Mouse (Mus musculus) embryonic facial prominence, embryonic 11.5 days (tissue): ENCODE data around the gene Utf1. TPM values are rescaled to one million over a fixed set of nuclear protein-coding genes. Genes with fewer than 3 reads are reported as not detected.

ENCODE experiments used
- ATAC-seq: fragments of 200-750 bp; cut with Nextera tagmentation; replicated peaks from 2 replicates; pipeline ENCODE4 v1.8.0; 2017; ENCODE audit warnings: low read depth; ENCODE audit not compliant: insufficient number of reproducible peaks, low FRiP score, low TSS enrichment
- DNase-seq: peaks from one replicate; pipeline ENCODE4 v3.0.0-alpha.2; 2015; ENCODE audit warnings: low spot score
- H3K27ac ChIP-seq: fragments of 300-500 bp; sonication (generic); replicated peaks from 2 replicates; pipeline ENCODE4 v1.5.1; 2014; ENCODE audit warnings: mild to moderate bottlenecking, low read depth, low read length, control low read depth
- H3K27me3 ChIP-seq: fragments of 300-500 bp; sonication (generic); 2 replicates; pipeline ENCODE4 v1.6.1; 2014; ENCODE audit warnings: mild to moderate bottlenecking, low read length, moderate library complexity, mixed read lengths; ENCODE audit not compliant: control insufficient read depth, insufficient read depth
- H3K36me3 ChIP-seq: fragments of 300-500 bp; sonication (generic); replicated peaks from 2 replicates; pipeline ENCODE4 v1.6.1; 2014; ENCODE audit warnings: low read depth, mild to moderate bottlenecking, low read length, moderate library complexity, mixed read lengths; ENCODE audit not compliant: control insufficient read depth, insufficient read depth
- H3K4me1 ChIP-seq: fragments of 300-500 bp; sonication (generic); 2 replicates; pipeline ENCODE4 v1.6.1; 2014; ENCODE audit warnings: low read length, mixed read lengths; ENCODE audit not compliant: control insufficient read depth, insufficient read depth
- H3K4me2 ChIP-seq: fragments of 300-500 bp; sonication (generic); 2 replicates; pipeline ENCODE4 v1.6.1; 2014; ENCODE audit warnings: low read depth, mild to moderate bottlenecking, control low read depth, low read length, moderate library complexity
- H3K4me3 ChIP-seq: fragments of 300-500 bp; sonication (generic); 2 replicates; pipeline ENCODE4 v1.5.1; 2014; ENCODE audit warnings: low read depth, low read length, control low read depth
- H3K9ac ChIP-seq: fragments of 300-500 bp; sonication (generic); replicated peaks from 2 replicates; pipeline ENCODE4 v1.6.1; 2014; ENCODE audit warnings: mild to moderate bottlenecking, control low read depth, low read length
- H3K9me3 ChIP-seq: fragments of 300-500 bp; sonication (generic); replicated peaks from 2 replicates; pipeline ENCODE4 v1.6.1; 2016; ENCODE audit warnings: mild to moderate bottlenecking, low read length, inconsistent platforms, mixed read lengths; ENCODE audit not compliant: control insufficient read depth
- WGBS: fragments of 180-500 bp; shearing (Covaris S2); extraction: QIAGEN DNeasy Blood & Tissue Kit; methylation state at CpG from one replicate; pipeline ENCODE4 v1.1.7; 2014; 5-methylcytosine and 5-hydroxymethylcytosine counted together
- polyA plus RNA-seq: library from polyadenylated mRNA; unstranded; fragments of >200 nt; fragmentation: Nextera tagmentation; extraction: Ambion mirVana; gene quantifications from 2 replicates; pipeline ENCODE4 v1.2.1, GENCODE M21; 2014

Gene Utf1
- polyA plus RNA-seq, 1 experiment from 2014 or later, result not detected

DNA sequence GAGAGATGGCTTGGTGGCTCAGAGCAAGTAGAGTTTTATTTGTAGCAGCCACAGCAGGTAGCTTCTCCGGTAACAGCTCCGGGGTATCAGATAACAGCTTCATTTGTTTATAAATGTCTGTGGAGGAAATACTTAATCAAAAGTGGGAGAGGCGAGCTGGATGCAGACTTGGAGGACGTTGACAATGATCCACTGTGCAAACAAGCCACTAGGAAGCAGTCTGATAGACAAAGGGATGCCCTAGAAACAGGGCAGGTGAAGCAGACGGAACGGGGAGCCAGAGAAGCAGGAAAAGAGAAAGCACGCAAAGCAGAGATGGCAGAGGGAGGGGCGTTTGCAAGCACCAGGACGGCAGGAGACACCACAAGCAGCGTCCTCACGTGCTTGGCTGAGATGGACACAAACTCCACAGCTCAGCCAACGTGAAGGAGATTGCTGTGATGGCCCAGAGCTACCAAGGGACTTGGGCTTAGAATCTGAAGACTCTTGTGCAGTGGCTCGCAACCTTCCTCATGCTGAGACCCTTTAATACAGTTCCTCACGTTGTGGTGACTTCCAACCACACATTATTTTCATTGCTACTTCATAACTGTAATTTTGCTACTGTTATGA lies 27.8 kb upstream of the Utf1 start:
- Histone ChIP-seq H3K36me3 (no peaks in the 10 kb centered on the region), H3K4me2 (peak overlapping the region; percentile 26; the same call in 1 of the 2 replicates), H3K27me3 (peaks cover 11% of the 10 kb centered on the region), H3K9me3 (no peaks in the 10 kb centered on the region), H3K9ac (no peak overlapping the region), H3K4me3 (no peak overlapping the region), H3K27ac (no peak overlapping the region), H3K4me1 (no peaks in the 10 kb centered on the region)
- ATAC-seq (no peak), DNase-seq (no peak)
- WGBS, result 5% methylated on average over 14 of the region's 14 CpGs

DNA sequence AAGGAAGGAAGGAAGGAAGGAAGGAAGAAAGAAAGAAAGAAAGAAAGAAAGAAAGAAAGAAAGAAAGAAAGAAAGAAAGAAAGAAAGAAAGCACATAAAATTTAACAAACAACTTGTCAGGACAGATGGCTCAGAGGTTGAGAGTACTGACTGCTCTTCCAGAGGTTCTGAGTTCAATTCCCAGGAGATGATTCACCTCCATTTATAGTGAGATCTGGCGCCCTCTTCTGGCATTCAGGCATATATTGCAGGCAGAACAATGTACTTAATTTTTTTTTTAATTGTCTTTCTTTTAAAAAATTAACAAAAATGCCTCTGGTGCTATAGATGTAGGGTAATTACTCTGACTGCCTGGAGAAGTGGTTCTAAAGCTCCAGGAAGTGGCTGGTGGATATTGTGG lies 27.2 kb upstream of the Utf1 start:
- peaks cover 11% of the 10 kb centered on the region for H3K27me3 ChIP-seq
- WGBS, result 0% methylated on average over 1 of the region's 1 CpGs

DNA sequence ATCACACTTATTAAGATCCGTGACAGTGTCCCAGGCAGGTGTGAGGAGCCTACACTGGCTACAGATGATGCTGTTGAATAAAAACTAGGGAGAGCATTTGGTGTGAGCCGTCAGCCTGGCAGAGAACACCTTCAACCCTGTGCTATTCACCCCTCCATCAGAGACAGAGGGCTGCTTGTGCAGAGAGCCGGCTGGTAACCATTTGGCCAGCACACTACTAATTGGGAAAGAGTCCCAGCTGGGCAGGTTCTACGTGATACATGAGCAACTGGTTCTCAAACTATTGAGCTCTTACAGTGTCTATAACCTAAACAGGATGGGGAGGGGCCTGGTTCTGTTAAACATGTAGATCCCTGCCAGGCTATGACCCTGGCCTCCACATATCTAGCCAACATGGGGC lies 25.3 kb upstream of the Utf1 start:
- H3K27me3 ChIP-seq, result peaks cover 9% of the 10 kb centered on the region
- no peak for DNase-seq
- H3K9me3 ChIP-seq, result no peaks in the 10 kb centered on the region
- no peak for ATAC-seq
- no peaks in the 10 kb centered on the region for H3K4me1 ChIP-seq
- H3K4me2 ChIP-seq, result no peak overlapping the region
- no peak overlapping the region for H3K4me3 ChIP-seq
- no peaks in the 10 kb centered on the region for H3K36me3 ChIP-seq
- H3K9ac ChIP-seq, result no peak overlapping the region
- WGBS, result 69% methylated on average over 4 of the region's 4 CpGs
- no peak overlapping the region for H3K27ac ChIP-seq

More for the DNA sequence above, 27.2 kb upstream of the Utf1 start:
- DNase-seq, result no peak
- Histone ChIP-seq H3K4me2 (no peak overlapping the region), H3K27ac (no peak overlapping the region), H3K4me3 (no peak overlapping the region), H3K4me1 (no peaks in the 10 kb centered on the region), H3K9ac (no peak overlapping the region), H3K9me3 (no peaks in the 10 kb centered on the region), H3K36me3 (no peaks in the 10 kb centered on the region)
- ATAC-seq, result no peak

- no peak overlapping the region for H3K9ac ChIP-seq
- H3K9me3 ChIP-seq, result no peaks in the 10 kb centered on the region
- no peak overlapping the region for H3K4me2 ChIP-seq
- ATAC-seq, result no peak; the same call in 1 of the 2 replicates
- WGBS, result 19% methylated on average over 11 of the region's 11 CpGs
- no peaks in the 10 kb centered on the region for H3K27me3 ChIP-seq
- DNase-seq, result peak; percentile 75
- H3K27ac ChIP-seq, result no peak overlapping the region
- H3K4me3 ChIP-seq, result no peak overlapping the region
- H3K36me3 ChIP-seq, result no peaks in the 10 kb centered on the region
- no peaks in the 10 kb centered on the region for H3K4me1 ChIP-seq
Measured at GRCm38 (mm10) chr7:139930732-139931131, 12.9 kb upstream of the Utf1 start.

GRCm38 (mm10) chr7:139936705-139937104 lies 6.9 kb upstream of the Utf1 start:
- no peaks in the 10 kb centered on the region for H3K4me1 ChIP-seq
- no peaks in the 10 kb centered on the region for H3K36me3 ChIP-seq
- DNase-seq (no peak), ATAC-seq (no peak)
- no peak overlapping the region for H3K27ac ChIP-seq
- no peaks in the 10 kb centered on the region for H3K9me3 ChIP-seq
- no peak overlapping the region for H3K4me3 ChIP-seq
- H3K9ac ChIP-seq, result no peak overlapping the region
- 89% methylated on average over 10 of the region's 10 CpGs for WGBS
- no peaks in the 10 kb centered on the region for H3K27me3 ChIP-seq
- no peak overlapping the region for H3K4me2 ChIP-seq

DNA sequence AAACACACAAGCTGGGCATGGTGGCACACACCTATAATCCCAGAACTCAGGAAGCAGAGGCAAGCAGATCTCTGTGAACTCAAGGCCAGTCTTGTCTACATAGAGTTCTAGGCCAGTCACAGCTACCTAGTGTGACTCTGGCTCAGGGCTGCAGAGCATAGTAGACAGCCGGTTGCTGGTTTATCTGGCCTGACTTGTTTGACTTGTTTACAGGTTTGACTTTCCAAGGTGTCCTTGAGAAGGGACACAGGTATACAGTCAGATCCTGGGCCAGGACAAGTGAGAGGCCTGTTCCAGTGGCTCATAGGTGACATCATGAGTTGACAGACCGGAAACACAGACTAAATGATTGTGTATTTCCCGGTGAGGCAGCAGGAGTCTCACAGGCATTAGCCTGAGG lies 6.5 kb upstream of the Utf1 start:
- Histone ChIP-seq H3K9me3 (no peaks in the 10 kb centered on the region), H3K9ac (no peak overlapping the region), H3K4me3 (no peak overlapping the region), H3K27me3 (no peaks in the 10 kb centered on the region), H3K27ac (no peak overlapping the region), H3K4me2 (no peak overlapping the region), H3K36me3 (no peaks in the 10 kb centered on the region), H3K4me1 (no peaks in the 10 kb centered on the region)
- DNase-seq (no peak), ATAC-seq (no peak)
- 59% methylated on average over 3 of the region's 3 CpGs for WGBS

DNA sequence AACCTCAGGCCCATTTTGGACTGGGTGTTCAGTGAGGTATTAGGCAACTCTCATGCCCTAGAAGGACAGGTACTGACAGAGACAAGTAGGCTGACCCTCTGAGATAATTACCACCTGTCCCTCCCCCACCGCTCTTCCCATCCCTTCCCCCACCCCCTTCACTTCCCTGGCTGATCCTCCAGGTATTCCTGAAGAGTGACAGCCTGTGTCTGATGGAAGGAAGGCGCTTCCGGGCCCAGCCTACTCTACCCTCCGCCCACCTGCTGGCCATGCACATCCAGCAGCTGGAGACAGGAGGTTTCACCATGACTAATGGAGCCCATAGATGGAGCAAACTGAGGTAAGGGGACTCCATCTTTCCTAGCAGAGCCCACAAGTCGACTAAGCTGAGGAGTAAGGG lies 5.8 kb upstream of the Utf1 start:
- 54% methylated on average over 5 of the region's 5 CpGs for WGBS
- no peaks in the 10 kb centered on the region for H3K36me3 ChIP-seq
- DNase-seq, result no peak
- no peaks in the 10 kb centered on the region for H3K4me1 ChIP-seq
- H3K4me2 ChIP-seq, result no peak overlapping the region
- no peak overlapping the region for H3K9ac ChIP-seq
- no peaks in the 10 kb centered on the region for H3K27me3 ChIP-seq
- no peak overlapping the region for H3K4me3 ChIP-seq
- no peaks in the 10 kb centered on the region for H3K9me3 ChIP-seq
- no peak for ATAC-seq
- no peak overlapping the region for H3K27ac ChIP-seq

DNA sequence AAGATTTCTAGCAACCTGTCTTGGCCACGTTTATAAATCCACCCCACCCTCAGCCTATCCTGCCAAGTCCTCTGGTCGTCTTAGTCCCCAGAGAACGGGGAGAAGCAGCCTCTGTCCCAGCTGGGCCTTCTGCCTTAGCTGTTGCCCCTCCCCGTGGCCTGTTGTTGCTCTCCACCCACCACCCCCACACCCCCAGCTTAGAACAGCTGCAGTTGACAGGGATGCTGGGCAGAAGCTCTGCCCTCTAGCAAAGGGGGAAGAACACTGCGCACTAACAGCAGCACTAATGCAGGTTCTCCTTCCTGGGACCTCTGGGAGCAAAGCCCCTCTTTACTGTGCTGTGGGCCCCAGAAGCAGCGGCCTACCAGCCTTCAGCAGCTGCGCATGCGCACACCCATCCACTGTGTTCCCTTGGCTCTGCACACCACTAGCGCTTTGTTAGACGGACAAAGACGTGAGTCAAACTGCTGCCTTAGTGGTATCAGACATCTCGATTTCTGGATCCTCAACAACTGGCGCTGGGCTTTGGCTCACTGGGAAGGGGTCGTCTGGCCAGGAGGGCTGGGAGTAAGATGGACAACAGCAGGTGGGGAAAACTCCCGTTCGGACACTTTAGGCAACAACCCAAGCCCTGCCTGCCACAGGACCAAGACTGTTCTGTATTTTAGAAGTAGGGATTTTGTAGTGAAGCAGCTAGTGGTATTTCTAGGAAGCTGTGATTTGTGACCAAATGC lies 2.9 kb upstream of the Utf1 start:
- 59% methylated on average over 16 of the region's 16 CpGs for WGBS
- Histone ChIP-seq H3K9ac (no peak overlapping the region), H3K4me1 (no peaks in the 10 kb centered on the region), H3K36me3 (no peaks in the 10 kb centered on the region), H3K9me3 (no peaks in the 10 kb centered on the region), H3K27ac (no peak overlapping the region), H3K27me3 (peaks cover 23% of the 10 kb centered on the region), H3K4me2 (no peak overlapping the region), H3K4me3 (no peak overlapping the region)
- ATAC-seq (no peak), DNase-seq (no peak)
